Mouse (Mus musculus) heart, adult 8-10 months (tissue): ENCODE measurements around the gene Prkg1. TPM values are rescaled to one million over a fixed set of nuclear protein-coding genes. Genes with fewer than 3 reads are reported as not detected.

Experiments used
- DNase-seq: peaks from one replicate; pipeline ENCODE4 v3.0.0; 2022; ENCODE audit warnings: low spot score
- total RNA-seq, 4 experiments: library from RNA; stranded (reverse); gene quantifications; 2 replicates each; pipeline ENCODE4 v1.2.4; 2022

Prkg1 gene
- total RNA-seq, 4 experiments from 2014 or later: 10.6 to 16.1 (median 12.2) TPM

DNA sequence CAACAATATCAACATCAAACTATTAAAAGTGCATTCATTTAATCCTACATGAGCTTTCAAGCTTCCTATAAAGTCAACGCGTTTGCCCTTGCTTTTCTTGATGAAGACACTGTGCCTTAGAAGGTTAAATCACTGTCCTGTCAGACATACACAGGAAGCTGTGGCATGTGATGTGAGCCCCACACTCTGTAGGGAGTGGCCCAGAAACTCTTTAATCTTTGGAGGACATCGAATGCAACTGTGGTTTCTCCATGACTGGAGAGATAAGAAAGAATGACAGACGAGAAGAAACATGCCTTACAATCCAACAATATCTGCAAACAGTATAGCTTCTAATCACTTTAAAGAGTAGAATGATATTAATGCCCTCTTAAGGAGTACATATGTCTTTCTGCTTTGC is 903.4 kb downstream of the Prkg1 start:
- no peak for DNase-seq

DNA sequence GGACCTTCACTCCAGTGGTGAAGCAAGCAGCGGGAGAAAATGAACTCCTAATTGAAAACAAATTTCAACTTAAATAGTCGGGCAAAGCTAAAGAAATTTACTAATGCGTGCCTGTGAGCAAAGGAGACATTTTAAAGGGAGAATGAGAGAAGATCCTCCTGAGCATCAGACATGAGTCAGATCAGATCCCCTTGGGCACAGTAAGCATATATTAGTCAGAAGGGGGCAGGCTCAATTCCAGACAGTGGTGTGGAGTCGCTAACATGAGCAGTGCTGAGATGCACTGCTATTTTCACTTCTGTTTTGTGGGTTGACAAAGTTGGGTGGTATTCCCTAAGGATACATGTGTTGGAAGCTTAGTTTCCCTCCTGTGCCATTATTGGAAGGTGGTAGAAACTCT is 913.8 kb downstream of the Prkg1 start:
- DNase-seq: no peak

DNA sequence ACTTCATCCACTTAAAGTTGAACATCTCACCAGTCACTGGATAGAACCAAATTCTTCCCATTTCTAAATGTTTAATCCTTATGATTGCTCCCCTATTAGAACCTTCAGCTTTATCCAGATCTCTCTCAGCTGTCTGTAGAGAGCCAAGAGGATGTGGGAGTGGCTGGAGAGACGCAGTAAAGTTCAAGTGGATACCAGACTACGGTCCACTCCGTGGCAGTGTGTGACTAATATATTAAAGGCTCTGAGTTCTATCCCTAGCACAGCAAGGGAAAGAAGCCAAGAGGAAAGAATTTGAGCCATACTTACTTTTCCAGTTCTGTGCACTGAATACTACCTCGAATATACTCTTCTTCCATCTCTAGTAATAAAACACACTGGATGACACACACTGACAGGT is 919.9 kb downstream of the Prkg1 start:
- peak; percentile 3 for DNase-seq

DNA sequence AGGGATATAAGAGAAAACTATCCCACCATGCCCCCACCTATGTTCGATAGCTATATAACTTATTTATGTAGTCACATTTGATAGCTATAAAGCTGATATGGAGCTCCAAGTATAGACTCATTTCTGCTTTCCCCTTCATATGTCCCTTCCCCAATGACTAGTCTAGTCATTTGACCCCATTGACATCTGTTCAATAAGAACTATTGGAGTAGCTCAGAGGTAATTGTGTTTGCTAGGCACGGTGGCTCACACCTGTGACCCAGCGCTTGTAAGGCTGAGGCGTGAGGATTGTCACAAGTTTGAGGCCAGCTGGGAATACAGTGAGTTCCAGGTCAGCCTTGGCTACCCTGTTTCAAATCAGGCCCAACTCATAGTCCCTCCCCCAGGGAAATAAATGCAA is 921.2 kb downstream of the Prkg1 start:
- DNase-seq: no peak

DNA sequence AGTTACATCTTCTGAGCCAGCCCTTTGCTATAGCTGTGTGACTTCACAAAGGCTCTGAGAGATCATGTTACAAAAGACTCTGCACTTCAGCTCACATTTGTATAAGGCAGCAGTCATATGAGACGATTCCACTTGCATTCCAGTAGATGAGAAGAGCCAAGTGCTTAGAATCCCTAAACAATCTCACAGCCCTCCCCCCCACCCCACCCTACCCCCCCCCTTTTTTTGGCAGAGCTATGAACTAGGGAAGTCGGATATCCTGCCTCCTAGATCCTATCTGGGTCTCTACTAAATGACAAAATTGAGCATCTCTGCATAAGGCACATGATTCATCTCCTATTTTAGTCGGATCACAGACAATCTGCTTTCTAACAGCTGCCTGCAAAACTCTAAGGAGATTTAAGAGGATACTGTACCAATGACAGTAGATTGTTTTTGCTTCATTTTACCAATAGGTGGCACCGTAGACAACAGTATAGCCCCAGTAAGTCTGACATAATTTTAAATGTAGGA is 921.7 kb downstream of the Prkg1 start:
- DNase-seq: peak; percentile 63

DNA sequence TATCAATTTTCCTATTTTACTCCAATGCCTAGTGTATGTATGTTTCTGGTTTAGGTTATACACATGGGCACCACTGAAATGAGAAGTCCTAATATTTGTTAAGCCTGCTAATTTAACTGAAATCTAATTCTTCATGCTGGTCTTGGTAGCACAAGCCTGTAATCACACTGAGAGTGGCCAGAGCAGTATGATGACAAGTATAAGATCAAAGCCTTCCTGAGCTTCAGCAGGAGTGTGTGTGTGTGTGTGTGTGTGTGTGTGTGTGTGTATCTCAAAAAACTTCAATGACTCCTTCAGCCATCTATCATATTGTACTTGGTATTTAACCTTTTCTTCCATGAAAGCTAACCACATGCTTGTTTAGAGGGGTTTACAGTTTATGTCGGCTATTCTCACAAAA is 922.2 kb downstream of the Prkg1 start:
- DNase-seq: no peak

DNA sequence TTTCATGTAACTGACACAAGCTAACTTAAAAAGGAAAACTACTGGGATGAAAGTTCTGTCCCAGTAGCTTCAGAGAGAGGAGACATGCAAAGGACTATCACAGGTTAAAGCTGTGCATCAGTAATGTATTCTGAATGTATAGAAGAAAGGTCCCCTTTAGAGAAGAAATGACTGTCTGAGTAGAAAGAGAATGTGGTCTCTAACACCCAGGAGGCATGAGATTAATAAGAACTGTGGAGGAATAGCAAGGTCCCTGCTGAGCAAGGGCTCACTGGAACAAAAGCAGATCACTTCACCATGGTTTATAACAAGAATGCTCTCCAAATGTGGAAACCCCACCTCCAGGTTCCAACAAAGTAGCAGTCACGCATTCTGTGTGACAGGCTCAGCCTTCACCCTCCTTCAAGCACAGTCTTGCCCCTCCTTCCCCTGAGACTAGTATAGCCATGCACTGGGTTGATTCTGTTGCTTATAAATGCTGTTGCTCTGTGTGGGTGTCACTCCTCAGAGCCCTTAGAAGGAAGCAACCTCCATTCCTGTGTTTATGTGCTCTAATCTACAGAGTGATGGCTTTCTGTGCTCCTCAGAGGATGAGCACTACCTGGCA is 931.7 kb downstream of the Prkg1 start:
- no peak for DNase-seq

DNA sequence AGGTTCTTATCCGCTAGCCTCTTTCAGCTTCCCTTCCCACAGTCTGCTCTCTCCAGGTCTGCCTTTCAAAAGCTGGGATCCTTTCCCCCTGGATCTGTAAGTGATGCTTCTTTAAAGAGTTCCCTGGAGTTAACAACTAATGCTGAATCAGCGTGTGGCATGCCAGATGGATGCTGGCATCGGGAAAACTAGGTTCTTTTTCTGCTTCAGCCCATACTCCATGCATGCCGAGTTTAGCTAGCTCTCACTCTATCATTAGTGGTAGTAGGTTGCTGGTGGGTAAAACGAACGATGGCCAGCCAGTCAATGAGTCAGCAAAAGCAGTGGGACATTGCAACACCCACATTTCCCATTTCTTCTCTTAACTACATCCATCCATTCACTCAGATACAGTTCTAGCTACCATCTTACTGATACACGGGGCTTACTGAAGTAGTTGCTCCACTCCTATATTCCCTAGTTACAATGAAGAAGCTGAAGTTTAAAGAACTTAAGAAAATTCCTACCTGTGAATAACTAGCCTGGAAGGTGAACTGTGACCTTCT is 935.5 kb downstream of the Prkg1 start:
- no peak for DNase-seq

DNA sequence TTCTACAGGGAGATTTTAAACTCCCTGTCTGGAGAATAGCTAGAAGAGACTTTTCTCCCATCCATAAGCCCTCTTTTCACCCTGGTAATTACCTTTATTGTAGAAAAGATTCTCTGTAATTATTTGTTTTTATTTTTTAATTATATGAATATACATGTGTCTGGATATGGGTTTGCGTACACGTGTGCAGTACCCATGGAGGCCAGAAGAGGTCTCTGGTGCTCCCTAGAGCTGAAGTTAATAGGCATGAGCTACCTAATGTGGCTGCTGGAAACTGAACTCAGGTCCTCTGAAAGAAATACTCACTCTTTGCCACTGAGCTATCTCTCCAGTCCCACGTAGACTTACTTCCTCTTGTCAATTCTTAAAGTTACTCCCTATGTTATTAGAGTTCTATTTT is 937.0 kb downstream of the Prkg1 start:
- DNase-seq: no peak

DNA sequence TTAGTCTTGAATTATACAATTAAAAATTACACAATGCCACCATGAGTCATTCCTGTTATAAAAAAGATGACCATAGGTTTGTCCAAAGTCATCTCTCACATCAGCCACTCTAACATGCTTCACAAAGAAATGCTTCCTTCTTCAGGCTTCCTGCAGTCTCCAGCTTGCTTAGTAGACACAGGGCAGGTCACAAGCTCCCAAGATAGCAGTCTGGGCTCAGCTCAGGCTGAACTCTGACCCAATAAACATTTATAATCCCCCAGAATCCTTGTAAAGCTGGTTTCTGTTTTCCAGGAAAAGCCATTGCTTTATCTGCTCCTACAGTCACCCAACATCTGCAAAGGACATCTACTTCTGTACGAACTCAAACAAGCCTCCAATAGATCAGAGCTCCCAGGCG is 938.7 kb downstream of the Prkg1 start:
- DNase-seq: peak; percentile 32

DNA sequence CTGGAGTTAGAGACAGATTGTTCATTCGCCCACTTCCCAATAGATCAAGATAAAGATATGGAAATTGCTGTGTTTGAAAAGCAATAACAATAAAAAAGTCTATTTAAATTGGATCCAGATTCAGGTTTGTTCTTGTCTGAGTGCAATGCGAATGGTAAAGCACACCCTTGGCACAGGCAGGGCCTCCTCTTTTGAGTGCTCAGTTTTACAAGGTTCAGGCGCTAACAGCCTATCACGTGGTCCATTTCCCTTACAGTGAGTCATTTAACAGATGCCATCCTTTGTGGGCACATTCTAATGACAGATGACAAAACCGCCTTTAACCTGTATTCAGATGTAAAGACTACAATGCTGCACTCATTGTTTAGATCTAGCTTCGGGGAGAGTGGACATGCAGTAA is 949.2 kb downstream of the Prkg1 start:
- DNase-seq: no peak

DNA sequence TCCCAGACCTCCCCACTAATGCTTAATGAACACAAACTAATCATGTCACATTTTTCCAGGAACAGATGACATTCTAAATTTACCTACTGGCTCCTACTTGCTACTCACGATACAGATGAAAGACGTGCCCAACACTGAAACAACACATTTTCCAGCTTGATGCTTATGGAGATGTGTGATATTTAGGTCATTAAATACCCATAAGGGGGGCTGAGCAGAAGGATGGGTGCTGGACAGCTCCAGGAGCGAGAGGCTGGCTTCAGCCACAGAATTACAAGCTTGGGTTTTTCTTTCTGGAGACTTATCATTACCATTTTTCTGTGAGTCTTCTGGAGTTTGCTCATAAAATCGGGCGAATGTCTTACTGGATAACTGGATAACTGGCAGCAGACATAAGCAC is 958.6 kb downstream of the Prkg1 start:
- no peak for DNase-seq

DNA sequence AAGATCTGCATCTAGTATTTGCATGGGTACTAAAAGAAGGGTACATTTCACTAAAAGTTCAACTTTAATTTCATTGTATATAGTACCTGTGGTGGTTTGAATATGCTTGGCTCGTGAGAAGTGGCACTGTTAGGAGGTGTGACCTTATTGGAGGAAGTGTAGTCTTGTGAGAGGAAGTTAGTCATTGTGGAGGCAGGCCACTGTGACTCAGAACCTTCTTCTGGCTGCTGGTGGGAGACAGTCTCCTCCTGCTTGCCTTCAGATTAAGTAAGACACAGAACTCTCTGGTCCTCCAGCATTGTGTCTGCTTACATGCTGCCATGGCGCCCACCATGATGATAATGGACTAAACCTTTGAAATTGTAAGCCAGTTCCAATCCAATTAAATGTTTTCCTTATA is 984.0 kb downstream of the Prkg1 start:
- DNase-seq: no peak

DNA sequence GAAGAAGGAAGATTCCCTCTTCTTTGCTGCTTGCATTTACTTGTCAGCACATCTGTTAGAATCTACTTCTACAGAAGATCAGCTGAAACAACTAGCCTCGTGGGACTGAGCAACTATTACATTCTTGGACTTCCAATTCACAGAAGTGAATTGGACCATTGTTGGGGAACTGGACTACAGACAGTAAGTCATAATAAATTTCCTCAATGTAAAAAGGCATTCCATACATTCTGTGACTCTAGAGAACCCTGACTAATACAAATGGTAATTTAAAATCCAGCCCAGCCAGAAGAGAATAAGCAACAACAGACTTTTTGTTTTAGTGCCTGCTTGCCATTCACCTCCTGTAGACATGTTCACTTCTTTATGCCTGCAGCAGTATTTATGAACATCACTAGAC is 996.5 kb downstream of the Prkg1 start:
- DNase-seq: no peak

DNA sequence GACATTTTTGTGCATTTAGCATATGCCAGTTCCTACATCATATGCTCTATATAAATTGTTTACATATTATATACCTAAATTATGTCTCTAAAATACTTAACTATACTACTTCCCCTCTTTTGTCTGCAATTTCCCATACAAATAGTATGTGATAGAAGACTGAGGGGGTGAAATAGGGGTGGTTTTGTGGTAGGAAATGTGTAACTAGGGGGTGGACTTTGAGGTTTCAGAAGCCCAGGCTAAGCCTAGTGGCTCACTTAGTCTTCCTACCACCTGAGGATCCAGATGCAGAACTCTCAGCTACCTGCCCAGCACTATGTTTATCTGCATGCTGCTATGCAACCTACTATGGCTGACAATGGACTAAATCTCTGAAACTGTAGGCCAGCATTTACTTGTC is 1020.4 kb downstream of the Prkg1 start:
- no peak for DNase-seq

DNA sequence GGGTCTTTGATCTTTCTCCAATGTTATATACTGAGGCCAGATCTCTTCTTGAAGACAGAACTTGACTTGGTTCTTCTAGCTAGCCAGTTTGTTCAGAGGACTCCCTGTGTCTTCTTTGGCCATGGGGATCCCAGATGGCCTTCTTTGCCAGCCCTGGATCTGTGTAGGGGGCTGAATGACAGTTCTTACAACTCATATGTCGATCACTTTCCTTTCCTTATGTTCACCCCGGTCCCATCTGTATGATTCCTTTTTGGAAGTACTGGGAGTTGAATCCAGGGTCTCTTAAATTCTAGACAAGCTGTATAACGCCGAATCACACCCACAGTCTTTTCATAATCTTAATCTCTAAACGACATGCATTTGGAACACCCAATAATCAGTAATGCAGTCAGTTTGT is 1065.7 kb downstream of the Prkg1 start:
- DNase-seq: no peak

DNA sequence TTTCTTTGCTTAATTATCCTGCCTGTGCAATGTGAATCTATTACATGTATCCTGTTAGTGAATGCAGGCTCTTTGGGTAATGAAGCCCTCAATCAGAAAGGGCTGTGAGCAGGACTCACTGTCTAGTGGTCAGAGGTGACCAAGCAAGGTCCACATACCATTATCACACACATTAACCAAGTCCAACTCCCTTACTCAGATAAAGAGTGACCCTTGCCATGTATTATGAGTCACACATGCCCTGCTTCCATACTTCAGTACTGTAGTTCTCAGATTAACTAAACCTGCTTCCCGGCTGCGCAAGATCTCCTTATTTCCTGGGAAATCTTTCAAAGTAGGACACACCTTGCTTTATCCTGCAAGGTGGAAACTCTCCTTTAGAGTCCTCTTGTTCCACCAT is 1073.6 kb downstream of the Prkg1 start:
- no peak for DNase-seq

DNA sequence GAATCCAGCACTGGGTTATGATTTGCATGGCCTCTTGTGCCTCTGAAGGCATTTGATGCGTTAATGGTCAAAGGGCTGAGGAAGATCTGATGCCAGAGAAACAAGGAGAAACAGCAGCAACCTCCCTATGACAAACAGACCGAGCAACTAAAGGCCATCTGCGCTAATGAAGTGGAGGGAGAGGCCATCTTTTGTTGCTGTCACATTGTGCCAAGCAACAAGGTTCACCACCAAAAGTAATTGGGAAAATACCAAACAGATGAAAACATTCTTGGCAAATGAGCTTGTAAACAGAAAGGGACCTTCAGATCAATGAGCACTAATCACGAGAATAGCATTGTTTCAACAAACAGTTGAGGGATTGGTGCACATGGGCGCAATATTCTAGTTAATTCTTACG is 1074.1 kb downstream of the Prkg1 start:
- DNase-seq: no peak

DNA sequence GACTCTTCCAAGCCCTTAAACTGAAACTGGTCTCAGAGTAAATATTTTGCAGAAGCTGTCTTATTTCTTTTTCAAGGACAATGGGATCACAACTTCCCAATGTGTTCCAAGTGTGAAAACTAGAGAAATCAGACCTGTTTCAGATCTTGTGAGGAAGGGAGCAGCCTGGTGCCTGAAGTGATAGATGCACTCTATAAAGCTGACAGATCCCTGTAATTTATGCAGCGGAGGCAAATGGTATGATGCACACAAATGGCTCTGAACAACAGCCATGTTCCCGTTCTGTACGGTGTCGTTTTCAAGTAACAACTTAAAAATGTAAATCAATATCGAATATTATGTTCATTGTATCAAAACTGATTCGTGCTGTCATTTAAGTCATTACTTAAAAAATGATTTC is 1076.9 kb downstream of the Prkg1 start:
- DNase-seq: no peak

DNA sequence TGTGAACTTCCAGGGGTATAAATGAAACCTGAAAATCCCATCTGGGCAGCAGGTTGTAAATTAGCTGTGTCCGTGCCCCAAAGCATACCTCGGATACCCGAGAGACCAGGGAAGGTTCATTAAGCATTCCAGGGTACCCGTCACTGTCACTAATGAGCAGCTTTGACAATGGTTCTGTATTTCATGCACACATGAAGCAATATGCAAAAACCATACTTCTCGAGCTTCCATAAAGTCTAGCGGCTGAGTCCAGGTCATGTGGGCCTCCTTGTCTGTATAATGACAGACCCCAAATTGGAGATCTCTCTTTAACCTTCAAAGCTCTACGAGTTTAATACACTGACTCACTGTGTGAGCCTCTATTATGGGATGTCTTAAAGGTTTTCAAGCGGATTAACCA is 1088.5 kb downstream of the Prkg1 start:
- no peak for DNase-seq

DNA sequence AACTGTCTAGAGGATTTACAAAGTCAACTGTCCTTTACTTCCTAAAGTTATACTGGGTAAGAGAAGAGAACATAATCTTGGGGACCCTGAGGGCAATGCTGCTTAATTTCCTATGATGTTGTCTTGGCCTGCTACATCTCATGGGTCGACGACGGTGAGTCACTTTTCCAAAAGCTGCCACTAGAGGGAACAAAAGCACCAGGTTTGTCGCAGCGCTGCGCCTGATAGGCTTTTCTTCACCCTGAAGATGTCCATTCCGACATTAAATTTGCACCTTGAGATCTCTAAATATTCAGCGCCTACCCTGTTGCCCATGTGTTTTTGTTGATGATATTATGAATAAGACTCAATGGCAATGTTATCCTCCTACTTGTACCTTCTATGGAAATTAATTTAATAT is 1100.6 kb downstream of the Prkg1 start:
- DNase-seq: peak; percentile 53

DNA sequence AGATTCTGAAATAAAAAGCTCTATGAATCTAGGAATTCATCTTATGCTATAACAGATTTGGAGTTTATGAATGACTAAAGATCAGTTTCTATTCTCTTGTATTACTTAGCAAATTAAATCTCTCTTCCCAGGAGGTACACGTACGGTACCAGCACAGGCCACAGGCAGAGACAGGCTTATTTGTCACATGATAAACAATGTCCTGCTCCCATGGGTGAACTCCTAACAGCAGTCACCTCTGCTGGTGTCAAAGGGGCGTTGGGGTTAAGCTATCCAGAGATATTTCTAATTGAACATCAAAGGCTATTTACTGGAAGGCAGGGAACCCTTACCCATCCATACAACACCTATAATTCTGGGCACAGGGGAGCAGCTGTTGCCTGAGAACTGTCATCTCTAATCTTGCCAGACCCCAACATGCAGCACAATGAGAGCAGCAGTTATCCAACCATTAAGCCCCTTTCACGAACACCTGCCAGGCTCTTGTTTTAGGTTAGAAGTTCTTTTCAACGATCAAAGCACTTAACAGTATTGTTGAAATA is 1122.1 kb downstream of the Prkg1 start:
- no peak for DNase-seq

DNA sequence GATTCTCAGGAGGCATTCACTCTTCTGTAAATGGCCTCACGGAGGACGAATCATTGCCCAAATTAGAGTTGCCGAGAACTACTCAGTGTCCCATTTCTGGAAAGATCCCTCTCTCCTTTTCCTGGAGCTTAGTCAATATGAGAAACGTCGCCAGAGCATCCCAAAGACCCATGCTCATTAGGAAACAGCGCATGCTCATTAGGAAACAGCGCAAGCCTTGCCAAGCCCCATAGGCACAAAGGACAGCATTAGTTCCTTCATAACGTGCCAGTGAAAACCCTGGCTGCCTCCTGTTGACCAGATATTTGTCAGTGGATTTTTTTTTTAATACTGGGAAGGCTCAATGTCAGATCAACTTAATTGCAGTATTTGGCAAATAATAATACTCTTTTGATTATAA is 1127.4 kb downstream of the Prkg1 start:
- no peak for DNase-seq

DNA sequence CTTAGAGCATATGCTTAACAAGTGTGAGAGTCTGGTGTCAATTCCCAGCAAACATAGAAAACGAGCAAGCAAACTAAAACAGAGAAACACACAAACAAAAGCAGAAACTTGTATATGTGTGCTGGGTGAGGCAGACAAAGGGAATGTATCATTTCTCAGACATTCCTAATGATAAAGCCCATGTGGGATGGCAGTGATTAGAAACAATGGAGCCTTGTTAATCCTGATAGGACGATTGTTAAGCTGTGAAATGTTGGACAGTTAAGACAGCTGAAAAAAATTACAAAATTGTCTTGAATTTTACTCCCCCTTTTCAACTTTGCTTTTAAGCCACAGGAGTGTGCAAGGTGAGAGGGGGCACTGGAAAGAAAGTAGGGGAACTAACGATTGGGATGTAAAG is 1133.8 kb downstream of the Prkg1 start:
- DNase-seq: no peak
